Mouse (Mus musculus) midbrain, embryonic 13.5 days (tissue): ENCODE measurements at regions not wholly inside any gene's neighbourhood (a gene's known extent, or its start where the extent isn't known, plus 50 kb on each side); places are given as distances from the start of the nearest gene placed in this dataset.

ENCODE experiments used
- ATAC-seq: fragments of 200-750 bp; cut with Nextera tagmentation; 2 replicates; pipeline ENCODE4 v1.8.0; 2017; ENCODE audit warnings: mild to moderate bottlenecking, moderate TSS enrichment, moderate library complexity
- H3K27ac ChIP-seq: fragments of 300-500 bp; sonication (generic); 2 replicates; pipeline ENCODE4 v1.5.1; 2015; ENCODE audit warnings: inconsistent platforms, mild to moderate bottlenecking, moderate library complexity
- H3K27me3 ChIP-seq: fragments of 300-500 bp; sonication (generic); 2 replicates; pipeline ENCODE4 v1.6.1; 2015; ENCODE audit warnings: mild to moderate bottlenecking, inconsistent platforms
- H3K36me3 ChIP-seq: fragments of 300-500 bp; sonication (generic); 2 replicates; pipeline ENCODE4 v1.6.1; 2015; ENCODE audit warnings: mild to moderate bottlenecking, inconsistent platforms
- H3K4me1 ChIP-seq: fragments of 300-500 bp; sonication (generic); replicated peaks from 2 replicates; pipeline ENCODE4 v1.6.1; 2015; ENCODE audit warnings: inconsistent platforms
- H3K4me2 ChIP-seq: fragments of 300-500 bp; sonication (generic); replicated peaks from 2 replicates; pipeline ENCODE4 v1.6.1; 2015; ENCODE audit warnings: moderate library complexity, mild to moderate bottlenecking, inconsistent platforms
- H3K4me3 ChIP-seq: fragments of 300-500 bp; sonication (generic); replicated peaks from 2 replicates; pipeline ENCODE4 v1.5.1; 2015; ENCODE audit warnings: mild to moderate bottlenecking, inconsistent platforms
- H3K9ac ChIP-seq: fragments of 300-500 bp; sonication (generic); replicated peaks from 2 replicates; pipeline ENCODE4 v1.6.1; 2015; ENCODE audit warnings: mild to moderate bottlenecking, inconsistent platforms
- H3K9me3 ChIP-seq: fragments of 300-500 bp; sonication (generic); 2 replicates; pipeline ENCODE4 v1.6.1; 2016; ENCODE audit warnings: mild to moderate bottlenecking, inconsistent platforms
- WGBS: fragments of 180-500 bp; shearing (Covaris S2); methylation state at CpG from one replicate; pipeline ENCODE4 v1.1.7; 2015; 5-methylcytosine and 5-hydroxymethylcytosine counted together

DNA sequence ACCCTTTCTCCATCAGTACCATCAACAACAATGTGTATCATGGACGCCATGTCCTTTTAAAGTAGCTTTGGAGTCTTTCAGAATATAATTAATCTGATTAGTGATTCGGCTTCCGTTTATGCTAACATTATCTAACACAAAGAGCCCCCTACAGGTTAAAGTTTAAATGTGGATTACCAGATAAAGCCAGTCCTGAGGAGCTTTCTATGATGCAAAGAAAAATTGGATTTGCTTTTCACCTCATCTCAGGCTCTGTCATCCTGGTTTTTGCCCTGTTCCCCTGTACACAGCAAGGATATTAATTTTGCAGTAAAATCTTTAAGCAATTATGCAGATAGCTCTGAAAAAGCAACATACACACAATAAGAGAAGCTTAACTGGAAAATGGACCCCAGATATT lies 412.7 kb upstream of the Tbc1d2b start:
- no peak overlapping the region for H3K4me3 ChIP-seq
- peaks cover 14% of the 10 kb centered on the region for H3K27me3 ChIP-seq
- H3K9me3 ChIP-seq: no peaks in the 10 kb centered on the region
- no peak overlapping the region for H3K9ac ChIP-seq
- H3K4me2 ChIP-seq: no peak overlapping the region
- ATAC-seq: peak; percentile 45; the same call in 1 of the 2 replicates
- WGBS: 13% methylated on average over 3 of the region's 3 CpGs
- no peaks in the 10 kb centered on the region for H3K36me3 ChIP-seq
- no peak overlapping the region for H3K27ac ChIP-seq
- H3K4me1 ChIP-seq: no peaks in the 10 kb centered on the region

DNA sequence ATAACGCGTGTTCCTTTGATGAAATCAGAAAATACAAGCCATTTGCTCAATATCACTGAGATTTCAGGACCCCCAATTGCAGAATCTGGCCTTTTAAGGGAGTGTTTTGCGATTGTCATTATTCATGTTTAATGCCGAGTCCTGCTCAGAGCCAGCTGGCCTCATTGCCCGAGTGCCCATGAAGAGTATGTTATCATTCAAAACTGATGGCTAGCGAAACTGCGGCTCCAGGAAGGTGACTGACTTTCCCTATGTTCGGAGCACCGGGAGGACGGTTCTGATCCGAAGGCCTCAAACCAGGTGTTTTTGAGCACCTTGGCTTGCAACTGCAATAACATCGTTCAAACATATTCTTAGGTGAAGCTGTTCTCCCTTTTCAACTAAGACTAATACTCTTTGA lies 419.5 kb upstream of the Tbc1d2b start:
- H3K9me3 ChIP-seq: no peaks in the 10 kb centered on the region
- H3K4me3 ChIP-seq: no peak overlapping the region
- H3K27ac ChIP-seq: no peak overlapping the region
- H3K36me3 ChIP-seq: no peaks in the 10 kb centered on the region
- no peak overlapping the region for H3K9ac ChIP-seq
- H3K4me1 ChIP-seq: peaks cover 26% of the 10 kb centered on the region
- no peak for ATAC-seq
- WGBS: 54% methylated on average over 12 of the region's 12 CpGs
- H3K4me2 ChIP-seq: no peak overlapping the region
- peaks cover 28% of the 10 kb centered on the region for H3K27me3 ChIP-seq

GRCm38 (mm10) chr9:90691137-90691536 lies 420.5 kb upstream of the Tbc1d2b start:
- no peaks in the 10 kb centered on the region for H3K36me3 ChIP-seq
- H3K9ac ChIP-seq: no peak overlapping the region
- no peaks in the 10 kb centered on the region for H3K9me3 ChIP-seq
- H3K4me1 ChIP-seq: peaks cover 26% of the 10 kb centered on the region
- peaks cover 29% of the 10 kb centered on the region for H3K27me3 ChIP-seq
- H3K4me3 ChIP-seq: no peak overlapping the region
- H3K27ac ChIP-seq: no peak overlapping the region
- ATAC-seq: no peak
- no peak overlapping the region for H3K4me2 ChIP-seq

DNA sequence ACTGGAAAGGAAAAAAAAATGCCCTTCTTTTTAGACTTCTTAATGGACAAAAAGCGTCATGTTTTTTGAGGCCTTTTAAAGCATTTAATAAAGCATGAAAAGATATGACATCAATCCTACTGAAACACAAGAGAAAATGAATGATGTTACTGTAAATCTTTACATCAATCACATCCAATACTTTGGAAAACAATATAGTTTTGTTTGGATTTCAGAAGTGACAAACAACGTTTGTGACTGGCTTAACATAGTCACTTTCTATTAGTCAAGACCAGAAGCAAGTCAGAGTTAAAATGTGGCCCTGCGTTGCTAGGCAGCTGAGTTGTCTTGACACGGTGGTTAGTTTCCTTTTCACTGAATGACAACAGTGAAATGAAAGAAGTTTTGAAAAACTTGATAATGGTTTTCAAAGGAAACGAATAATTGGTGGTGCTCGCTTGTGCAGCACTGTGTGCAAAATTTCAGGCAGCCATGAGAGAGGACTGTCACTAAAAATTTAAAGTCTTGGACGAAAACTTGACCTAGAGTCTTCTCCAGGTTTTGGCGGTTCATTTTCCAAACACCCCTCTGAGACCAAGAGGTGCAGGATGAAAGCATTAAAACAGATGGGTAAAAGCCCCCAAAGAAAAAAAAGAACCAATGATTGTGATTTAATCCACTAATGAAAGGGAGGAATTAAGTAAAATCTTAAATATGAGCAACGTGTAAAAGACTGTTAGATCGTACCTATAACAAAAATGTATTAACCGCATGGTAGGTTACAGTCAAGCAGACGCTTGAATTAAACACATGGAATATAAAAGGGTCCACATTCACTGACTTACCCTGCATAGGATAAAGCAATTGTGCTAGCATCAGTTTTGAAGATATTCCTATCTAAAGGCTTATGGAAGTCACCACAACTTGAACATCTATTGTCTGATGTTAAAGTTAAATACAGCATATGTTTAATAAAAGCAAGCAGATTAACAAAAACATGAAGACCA lies 421.4 kb upstream of the Tbc1d2b start:
- peak; percentile 19; the same call in 1 of the 2 replicates for ATAC-seq
- Histone ChIP-seq H3K4me3 (no peak overlapping the region), H3K27ac (0 out of 2 replicates have a peak overlapping the region, but pooled peaks have one; percentile 35), H3K9me3 (no peaks in the 10 kb centered on the region), H3K4me2 (peak overlapping the region; percentile 28), H3K36me3 (no peaks in the 10 kb centered on the region), H3K9ac (no peak overlapping the region), H3K4me1 (peaks cover 26% of the 10 kb centered on the region), H3K27me3 (peaks cover 24% of the 10 kb centered on the region)
- 10% methylated on average over 12 of the region's 12 CpGs for WGBS

GRCm38 (mm10) chr9:90693031-90693671 lies 422.5 kb upstream of the Tbc1d2b start:
- Histone ChIP-seq H3K9ac (no peak overlapping the region), H3K9me3 (no peaks in the 10 kb centered on the region), H3K27ac (peak overlapping the region; percentile 71), H3K4me1 (peaks cover 30% of the 10 kb centered on the region), H3K36me3 (no peaks in the 10 kb centered on the region), H3K4me2 (0 out of 2 replicates have a peak overlapping the region, but pooled peaks have one; percentile 5), H3K27me3 (peaks cover 31% of the 10 kb centered on the region), H3K4me3 (no peak overlapping the region)
- peak; percentile 96 for ATAC-seq
- WGBS: 5% methylated on average over 9 of the region's 9 CpGs

GRCm38 (mm10) chr9:90694051-90694645 lies 423.5 kb upstream of the Tbc1d2b start:
- Histone ChIP-seq H3K9me3 (no peaks in the 10 kb centered on the region), H3K4me1 (peaks cover 30% of the 10 kb centered on the region), H3K36me3 (no peaks in the 10 kb centered on the region), H3K4me3 (peak overlapping the region; percentile 14; the same call in 1 of the 2 replicates), H3K27ac (peak overlapping the region; percentile 62), H3K9ac (peak overlapping the region; percentile 42), H3K4me2 (peak overlapping the region; percentile 43), H3K27me3 (peaks cover 34% of the 10 kb centered on the region)
- WGBS: 25% methylated on average over 13 of the region's 13 CpGs
- no peak for ATAC-seq

DNA sequence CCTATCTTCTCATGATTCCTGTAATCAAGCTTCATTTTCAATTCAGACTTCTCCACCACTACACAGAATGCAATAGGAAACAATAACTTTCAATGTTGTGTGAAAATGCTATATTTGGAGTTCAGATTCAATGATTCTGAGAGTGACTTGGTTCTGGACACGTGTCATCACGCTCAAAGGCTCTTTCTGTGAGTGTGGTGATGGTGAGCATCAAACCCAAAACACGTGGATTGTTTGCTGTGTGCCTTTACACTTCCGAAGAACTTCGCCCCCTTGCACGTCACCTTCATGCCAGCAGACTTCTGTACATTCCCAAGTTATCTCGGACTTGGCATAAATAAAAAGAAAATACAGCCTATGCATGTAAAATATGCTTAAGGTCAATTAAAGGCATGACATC lies 425.1 kb upstream of the Tbc1d2b start:
- no peak for ATAC-seq
- Histone ChIP-seq H3K9ac (no peak overlapping the region), H3K27ac (no peak overlapping the region), H3K4me3 (no peak overlapping the region), H3K27me3 (peaks cover 33% of the 10 kb centered on the region), H3K9me3 (no peaks in the 10 kb centered on the region), H3K36me3 (no peaks in the 10 kb centered on the region), H3K4me1 (peaks cover 33% of the 10 kb centered on the region), H3K4me2 (0 out of 2 replicates have a peak overlapping the region, but pooled peaks have one; percentile 9)
- WGBS: 71% methylated on average over 7 of the region's 7 CpGs

DNA sequence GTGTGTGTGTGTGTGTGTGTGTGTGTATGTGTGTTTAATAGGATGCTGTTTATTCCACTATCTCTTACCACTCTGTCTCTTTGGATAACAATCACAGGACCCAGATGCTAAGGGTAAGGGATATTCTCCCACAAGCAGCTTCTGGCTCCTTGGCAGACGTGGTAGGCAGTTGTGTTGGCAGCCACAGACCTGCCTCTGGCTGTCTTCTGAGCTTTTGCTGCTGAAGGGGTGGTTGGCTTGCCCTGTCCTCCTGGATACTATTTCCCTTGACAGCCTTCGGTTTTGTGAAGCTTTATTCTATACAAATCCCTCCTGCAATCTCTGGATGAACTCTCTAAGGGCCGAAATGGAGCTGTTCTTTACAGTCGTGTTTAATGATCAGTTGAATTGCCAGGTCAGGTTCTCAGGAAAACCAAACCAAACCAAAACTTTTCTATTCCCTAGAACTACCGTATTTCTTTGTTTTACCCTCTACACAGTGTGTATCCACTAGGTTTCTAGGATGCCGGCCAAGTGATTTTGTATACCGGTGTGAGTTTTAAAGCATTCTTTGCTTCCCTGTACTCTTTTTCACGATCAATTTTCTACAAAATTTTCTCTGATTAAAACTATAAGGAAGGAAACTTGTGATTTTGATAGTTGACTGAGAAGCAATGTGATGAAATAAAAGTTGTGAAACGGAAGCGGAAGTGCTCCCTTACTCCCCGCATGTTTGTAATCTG lies 426.8 kb upstream of the Tbc1d2b start:
- H3K36me3 ChIP-seq: no peaks in the 10 kb centered on the region
- H3K27me3 ChIP-seq: peaks cover 30% of the 10 kb centered on the region
- H3K9ac ChIP-seq: peak overlapping the region; percentile 49
- no peaks in the 10 kb centered on the region for H3K9me3 ChIP-seq
- peaks cover 40% of the 10 kb centered on the region for H3K4me1 ChIP-seq
- 47% methylated on average over 11 of the region's 11 CpGs for WGBS
- ATAC-seq: no peak
- H3K27ac ChIP-seq: peak overlapping the region; percentile 74
- H3K4me3 ChIP-seq: no peak overlapping the region
- peak overlapping the region; percentile 35 for H3K4me2 ChIP-seq

DNA sequence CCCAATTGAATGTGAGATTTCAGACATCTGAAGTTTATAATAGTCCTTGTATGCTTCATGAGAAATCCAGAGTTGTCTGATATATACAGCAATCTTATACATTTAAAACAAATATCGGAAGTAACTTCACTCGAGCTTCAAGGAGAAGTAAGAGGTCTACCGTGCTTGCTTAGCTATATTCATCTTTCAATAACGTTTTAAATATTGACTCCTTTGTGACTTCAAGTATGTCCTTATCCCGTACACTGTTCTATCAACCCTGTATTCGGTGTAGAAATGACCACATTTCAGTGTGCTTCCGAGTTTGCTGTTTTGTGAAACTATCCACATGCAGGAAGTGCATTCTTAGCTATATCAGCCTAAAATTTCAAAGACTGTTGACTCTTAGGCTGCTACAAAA lies 427.8 kb upstream of the Tbc1d2b start:
- Histone ChIP-seq H3K9ac (no peak overlapping the region), H3K27ac (no peak overlapping the region), H3K27me3 (peaks cover 38% of the 10 kb centered on the region), H3K4me3 (no peak overlapping the region), H3K4me2 (no peak overlapping the region), H3K9me3 (no peaks in the 10 kb centered on the region), H3K36me3 (no peaks in the 10 kb centered on the region), H3K4me1 (peaks cover 32% of the 10 kb centered on the region)
- 67% methylated on average over 7 of the region's 7 CpGs for WGBS
- no peak for ATAC-seq

- no peak overlapping the region for H3K9ac ChIP-seq
- no peak overlapping the region for H3K4me3 ChIP-seq
- ATAC-seq: no peak
- no peaks in the 10 kb centered on the region for H3K9me3 ChIP-seq
- peaks cover 40% of the 10 kb centered on the region for H3K27me3 ChIP-seq
- WGBS: 31% methylated on average over 4 of the region's 4 CpGs
- no peak overlapping the region for H3K4me2 ChIP-seq
- H3K4me1 ChIP-seq: peaks cover 25% of the 10 kb centered on the region
- H3K36me3 ChIP-seq: no peaks in the 10 kb centered on the region
- H3K27ac ChIP-seq: no peak overlapping the region
These were observed 428.5 kb upstream of the Tbc1d2b start for GRCm38 (mm10) chr9:90699064-90699463.

DNA sequence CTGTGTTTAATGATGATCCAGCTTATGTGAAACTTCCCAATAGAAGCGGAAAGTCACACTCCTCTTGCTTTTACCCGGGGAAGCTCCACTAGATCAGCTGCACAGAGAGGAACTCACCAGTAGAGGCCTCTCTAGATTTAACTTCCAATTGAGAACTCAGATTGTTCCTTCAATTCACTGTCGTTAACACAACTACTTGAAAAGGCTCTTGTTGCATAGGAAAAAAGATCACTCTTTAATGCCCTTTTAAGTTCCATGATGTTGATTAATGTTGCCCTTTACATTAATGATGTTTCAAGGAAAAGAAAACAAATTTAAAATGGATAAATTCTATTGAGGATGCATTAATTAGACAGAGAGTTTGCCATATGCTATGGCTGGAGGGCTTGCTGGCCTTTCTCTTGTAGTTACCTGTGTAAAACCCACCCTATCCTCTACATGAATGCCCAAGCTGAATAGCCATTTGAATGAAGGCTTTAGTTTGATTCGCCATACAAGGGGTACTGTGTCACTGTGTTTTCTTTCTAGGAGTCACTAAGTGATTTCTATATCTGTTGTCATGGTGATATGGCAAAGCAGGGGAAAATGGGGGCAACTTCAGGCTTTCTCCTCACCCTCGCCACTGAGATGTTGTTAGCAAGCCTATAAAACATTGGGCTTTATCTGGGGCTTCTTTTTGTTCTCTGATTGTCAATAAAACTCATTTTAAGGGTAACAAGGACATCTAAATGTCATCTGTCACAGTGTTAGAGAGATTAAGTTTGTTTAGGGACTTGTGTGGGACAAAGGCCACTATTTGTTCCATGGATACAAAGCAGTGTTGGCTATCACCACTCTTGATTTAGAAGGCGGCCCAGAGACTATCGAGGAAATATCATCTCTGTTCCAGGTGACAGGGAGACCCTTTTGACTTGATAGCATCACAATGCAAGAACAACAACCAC lies 429.9 kb upstream of the Tbc1d2b start:
- WGBS: 6% methylated on average over 7 of the region's 7 CpGs

More for the DNA sequence above, 429.9 kb upstream of the Tbc1d2b start:
- H3K4me2 ChIP-seq: no peak overlapping the region
- H3K27ac ChIP-seq: peak overlapping the region; percentile 15
- no peak overlapping the region for H3K4me3 ChIP-seq
- ATAC-seq: peak; percentile 81
- H3K4me1 ChIP-seq: peaks cover 18% of the 10 kb centered on the region
- no peak overlapping the region for H3K9ac ChIP-seq
- H3K9me3 ChIP-seq: no peaks in the 10 kb centered on the region
- no peaks in the 10 kb centered on the region for H3K36me3 ChIP-seq
- peaks cover 36% of the 10 kb centered on the region for H3K27me3 ChIP-seq
